Mouse (Mus musculus): ENCODE results near the gene Ints2. TPM values are rescaled to one million over a fixed set of nuclear protein-coding genes. Genes with fewer than 3 reads are reported as not detected.
"Not testable (repeated sequence)": the region's sequence is repeated elsewhere in the genome, so short reads cannot be mapped to it uniquely, and the experiment has no call there.

The Ints2 gene
- total RNA-seq (2014; rRNA removed), result 37.2 and 43.7 TPM in 2 replicates
- polyA plus RNA-seq (2015; fragmentation: Nextera tagmentation; extraction: Ambion mirVana), result 9.1 and 12.0 TPM in 2 replicates

DNA sequence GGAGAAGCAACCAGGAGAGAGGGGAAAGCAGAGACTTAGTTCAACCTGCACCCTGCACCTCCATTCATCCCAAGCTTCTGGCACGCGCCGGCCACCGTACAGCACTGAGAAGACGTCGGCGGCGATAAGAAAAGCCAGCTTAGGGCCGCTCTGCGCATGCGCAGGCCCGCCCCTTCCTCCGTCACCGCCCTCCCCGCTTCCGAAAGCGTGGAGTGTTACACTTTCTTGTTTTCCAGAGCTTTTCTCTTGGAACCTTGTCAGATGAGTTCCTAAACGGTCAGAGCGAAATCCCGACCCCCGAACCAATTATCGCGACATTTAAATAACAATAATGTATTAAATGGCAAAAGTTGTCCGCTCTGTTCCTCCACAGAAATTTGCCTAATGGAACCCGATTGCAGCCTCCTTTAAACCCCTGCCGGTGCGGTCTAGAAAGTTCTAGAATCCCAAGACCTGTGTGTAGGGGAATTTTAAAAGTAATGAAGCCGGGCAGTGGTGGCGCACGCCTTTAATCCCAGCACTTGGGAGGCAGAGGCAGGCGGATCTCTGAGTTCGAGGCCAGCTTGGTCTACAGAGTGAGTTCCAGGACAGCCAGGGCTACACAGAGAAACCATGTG lies at the start of gene Ints2:
Gene Ints2, minus strand, starts transcription at position 116 of the 617 bp plus-strand sequence.
- Histone ChIP-seq H3K9me3 (ENCODE audit: low read length) (no peaks in the 10 kb centered on the region), H3K27ac (ENCODE audit: low read depth, low read length) (peak within 1 kb of the TSS; percentile 80), H3K4me2 (ENCODE audit: low read depth) (peak within 1 kb of the TSS; percentile 67), H3K36me3 (ENCODE audit: insufficient read depth) (peaks cover 7% of the 10 kb centered on the region), H3K4me1 (ENCODE audit: insufficient read depth) (peaks cover 11% of the 10 kb centered on the region; the same call in 1 of the 2 replicates), H3K27me3 (ENCODE audit: insufficient read depth, low read length) (no peaks in the 10 kb centered on the region), H3K9ac (peak within 1 kb of the TSS; percentile 71), H3K4me3 (ENCODE audit: low read depth, low read length) (peak within 1 kb of the TSS; percentile 66)
- TF ChIP-seq CTCF (IDR thresholded peaks at IDR 0.05; ENCODE audit: low read depth), result no peak
- DNase-seq (peak; percentile 97), ATAC-seq (peak; percentile 97)
- 8% methylated on average over 32 of the region's 32 CpGs for whole genome bisulfite sequencing

DNA sequence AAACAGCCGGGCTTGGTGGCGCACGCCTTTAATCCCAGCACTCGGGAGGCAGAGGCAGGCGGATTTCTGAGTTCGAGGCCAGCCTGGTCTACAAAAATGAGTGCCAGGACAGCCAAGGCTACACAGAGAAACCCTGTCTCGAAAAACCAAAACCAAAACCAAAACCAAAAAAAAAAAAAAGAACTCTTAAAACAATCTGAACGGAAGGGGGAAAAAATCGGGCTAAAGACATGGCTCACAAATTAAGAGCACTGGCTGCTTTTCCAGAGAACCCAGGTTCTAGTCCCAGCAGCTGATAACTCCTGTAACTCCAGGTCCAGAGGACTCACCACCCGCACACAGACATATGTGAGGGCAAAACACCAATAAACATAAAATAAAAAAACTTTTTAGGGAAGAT lies 34.8 kb upstream of the Ints2 start:
- not testable (repeated sequence) for ATAC-seq; DNase-seq; H3K4me1 ChIP-seq (ENCODE audit: insufficient read depth); H3K36me3 ChIP-seq (ENCODE audit: insufficient read depth); H3K9ac ChIP-seq; H3K27ac ChIP-seq (ENCODE audit: low read depth, low read length); H3K4me2 ChIP-seq (ENCODE audit: low read depth); H3K27me3 ChIP-seq (ENCODE audit: insufficient read depth, low read length); H3K4me3 ChIP-seq (ENCODE audit: low read depth, low read length); H3K9me3 ChIP-seq (ENCODE audit: low read length)
- WGBS, result 96% methylated on average over 10 of the region's 10 CpGs

DNA sequence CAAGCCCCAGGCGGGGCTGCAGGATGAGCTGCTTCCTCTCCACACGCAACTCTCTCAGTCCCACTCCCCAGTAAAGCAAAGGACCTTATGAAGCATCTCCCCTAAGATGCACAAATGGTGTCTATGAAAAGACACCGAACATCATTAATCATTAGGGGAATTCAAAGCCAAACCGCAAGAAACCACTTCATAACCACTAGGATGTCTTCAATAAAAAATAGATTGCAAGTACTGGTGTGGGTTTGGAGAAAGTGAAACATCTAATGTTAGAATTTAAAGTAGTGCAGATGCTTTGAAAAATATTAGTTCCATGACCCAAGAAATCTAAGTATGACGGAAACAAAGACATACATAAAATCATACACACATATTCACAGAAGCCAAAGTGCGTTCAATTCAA lies 34.3 kb upstream of the Ints2 start:
- peaks cover 7% of the 10 kb centered on the region; the same call in 1 of the 2 replicates for H3K36me3 ChIP-seq (ENCODE audit: insufficient read depth)
- H3K4me3 ChIP-seq (ENCODE audit: low read depth, low read length), result no peak overlapping the region
- no peak overlapping the region for H3K9ac ChIP-seq
- DNase-seq (no peak), ATAC-seq (no peak)
- H3K9me3 ChIP-seq (ENCODE audit: low read length), result no peaks in the 10 kb centered on the region
- no peaks in the 10 kb centered on the region for H3K27me3 ChIP-seq (ENCODE audit: insufficient read depth, low read length)
- WGBS, result 94% methylated on average over 6 of the region's 6 CpGs
- no peak overlapping the region for H3K27ac ChIP-seq (ENCODE audit: low read depth, low read length)
- no peak for TF ChIP-seq CTCF (IDR thresholded peaks at IDR 0.05; ENCODE audit: low read depth)
- no peaks in the 10 kb centered on the region for H3K4me1 ChIP-seq (ENCODE audit: insufficient read depth)
- H3K4me2 ChIP-seq (ENCODE audit: low read depth), result no peak overlapping the region

GRCm38 (mm10) chr11:86285729-86286128 lies 28.4 kb upstream of the Ints2 start:
- Histone ChIP-seq H3K27me3 (ENCODE audit: insufficient read depth, low read length) (no peaks in the 10 kb centered on the region), H3K4me1 (ENCODE audit: insufficient read depth) (no peaks in the 10 kb centered on the region), H3K9ac (no peak overlapping the region), H3K27ac (ENCODE audit: low read depth, low read length) (no peak overlapping the region), H3K4me3 (ENCODE audit: low read depth, low read length) (no peak overlapping the region), H3K4me2 (ENCODE audit: low read depth) (no peak overlapping the region), H3K9me3 (ENCODE audit: low read length) (no peaks in the 10 kb centered on the region), H3K36me3 (ENCODE audit: insufficient read depth) (peaks cover 46% of the 10 kb centered on the region)
- DNase-seq (no peak), ATAC-seq (no peak)
- WGBS, result 90% methylated on average over 8 of the region's 8 CpGs
- TF ChIP-seq CTCF (IDR thresholded peaks at IDR 0.05; ENCODE audit: low read depth), result no peak

GRCm38 (mm10) chr11:86278442-86279102 lies 21.2 kb upstream of the Ints2 start:
- Histone ChIP-seq H3K36me3 (ENCODE audit: insufficient read depth) (peaks cover 63% of the 10 kb centered on the region), H3K27ac (ENCODE audit: low read depth, low read length) (no peak overlapping the region), H3K27me3 (ENCODE audit: insufficient read depth, low read length) (no peaks in the 10 kb centered on the region), H3K4me3 (ENCODE audit: low read depth, low read length) (no peak overlapping the region), H3K4me2 (ENCODE audit: low read depth) (no peak overlapping the region), H3K4me1 (ENCODE audit: insufficient read depth) (no peaks in the 10 kb centered on the region), H3K9me3 (ENCODE audit: low read length) (no peaks in the 10 kb centered on the region), H3K9ac (no peak overlapping the region)
- 95% methylated on average over 6 of the region's 6 CpGs for WGBS
- no peak for TF ChIP-seq CTCF (IDR thresholded peaks at IDR 0.05; ENCODE audit: low read depth)
- ATAC-seq, result no peak
- no peak for DNase-seq

GRCm38 (mm10) chr11:86257054-86257453 lies 321 bp downstream of the Ints2 start:
- Histone ChIP-seq H3K4me2 (ENCODE audit: low read depth) (peak overlapping the region; percentile 67), H3K9me3 (ENCODE audit: low read length) (no peaks in the 10 kb centered on the region), H3K27ac (ENCODE audit: low read depth, low read length) (peak overlapping the region; percentile 80), H3K27me3 (ENCODE audit: insufficient read depth, low read length) (no peaks in the 10 kb centered on the region), H3K9ac (peak overlapping the region; percentile 71), H3K4me1 (ENCODE audit: insufficient read depth) (peaks cover 11% of the 10 kb centered on the region; the same call in 1 of the 2 replicates), H3K36me3 (ENCODE audit: insufficient read depth) (peaks cover 12% of the 10 kb centered on the region), H3K4me3 (ENCODE audit: low read depth, low read length) (peak overlapping the region; percentile 66)
- 1% methylated on average over 22 of the region's 22 CpGs for WGBS
- no peak for TF ChIP-seq CTCF (IDR thresholded peaks at IDR 0.05; ENCODE audit: low read depth)
- ATAC-seq (peak; percentile 48), DNase-seq (no peak)

DNA sequence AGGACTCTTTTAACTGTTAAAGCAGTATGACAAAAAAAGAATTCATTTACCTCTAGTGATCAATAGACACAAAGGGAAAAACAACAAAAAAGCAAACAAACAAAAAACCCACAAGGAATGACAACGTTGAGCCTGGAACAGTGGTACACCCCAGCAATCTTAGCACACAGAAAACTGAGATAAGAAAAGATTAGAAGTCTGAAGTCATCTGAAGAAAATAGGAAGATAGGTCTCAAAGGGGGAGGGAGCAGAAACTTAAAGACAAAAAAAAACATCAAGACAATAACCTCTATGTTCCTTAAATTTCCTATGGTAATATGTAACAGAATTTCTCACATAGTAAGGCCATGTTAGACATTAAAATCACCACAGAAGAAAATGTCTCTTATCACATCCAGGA lies 4.0 kb downstream of the Ints2 start:
- no peak overlapping the region for H3K4me2 ChIP-seq (ENCODE audit: low read depth)
- ATAC-seq, result no peak
- H3K9ac ChIP-seq, result no peak overlapping the region
- H3K36me3 ChIP-seq (ENCODE audit: insufficient read depth), result peaks cover 29% of the 10 kb centered on the region
- H3K27me3 ChIP-seq (ENCODE audit: insufficient read depth, low read length), result no peaks in the 10 kb centered on the region
- peaks cover 11% of the 10 kb centered on the region; the same call in 1 of the 2 replicates for H3K4me1 ChIP-seq (ENCODE audit: insufficient read depth)
- WGBS, result 96% methylated on average over 1 of the region's 1 CpGs
- H3K4me3 ChIP-seq (ENCODE audit: low read depth, low read length), result no peak overlapping the region
- no peak overlapping the region for H3K27ac ChIP-seq (ENCODE audit: low read depth, low read length)
- no peaks in the 10 kb centered on the region for H3K9me3 ChIP-seq (ENCODE audit: low read length)
- DNase-seq, result no peak
- no peak for TF ChIP-seq CTCF (IDR thresholded peaks at IDR 0.05; ENCODE audit: low read depth)
